Mouse (Mus musculus) ES-E14 (cell line): ENCODE data around the gene Iba57. TPM values are rescaled to one million over a fixed set of nuclear protein-coding genes. Genes with fewer than 3 reads are reported as not detected.

ENCODE experiments used
- DNase-seq: peaks from one replicate; pipeline ENCODE4 v3.0.0-alpha.2; 2013; ENCODE audit warnings: low read depth, low spot score
- H3K27ac ChIP-seq: 2 replicates; pipeline ENCODE4 v1.5.1; 2012; ENCODE audit warnings: low read depth, mild to moderate bottlenecking, low read length, moderate library complexity, mixed read lengths; ENCODE audit not compliant: poor library complexity, insufficient read depth, severe bottlenecking
- H3K36me3 ChIP-seq: 2 replicates; pipeline ENCODE4 v1.6.1; 2012; ENCODE audit warnings: mild to moderate bottlenecking, low read length, moderate library complexity, mixed read lengths; ENCODE audit not compliant: control insufficient read depth, poor library complexity, insufficient read depth, severe bottlenecking
- H3K4me1 ChIP-seq, 2 experiments: fragments of 150-350 bp in 1 of 2; sonication (generic) in 1 of 2; 2 replicates each; pipeline ENCODE4 v1.6.1; 2012; ENCODE audit warnings: low read length in 2 of 2, mild to moderate bottlenecking in 1 of 2, mixed read lengths in 1 of 2; ENCODE audit not compliant: control insufficient read depth in 2 of 2, insufficient read depth in 2 of 2, poor library complexity in 1 of 2
- H3K4me3 ChIP-seq, 2 experiments: fragments of 150-350 bp in 1 of 2; sonication (generic) in 1 of 2; 2 replicates each; pipeline ENCODE4 v1.5.1; 2012; ENCODE audit warnings: low read length in 2 of 2, low read depth in 1 of 2, mild to moderate bottlenecking in 1 of 2, mixed read lengths in 1 of 2; ENCODE audit not compliant: insufficient read depth in 1 of 2, poor library complexity in 1 of 2, severe bottlenecking in 1 of 2
- H3K9ac ChIP-seq: 2 replicates; pipeline ENCODE4 v1.6.1; 2012; ENCODE audit warnings: low read depth, mild to moderate bottlenecking, low read length, mixed read lengths; ENCODE audit not compliant: poor library complexity, insufficient read depth, severe bottlenecking
- H3K9me3 ChIP-seq: fragments of 150-350 bp; sonication (generic); 2 replicates; pipeline ENCODE4 v1.6.1; 2012; ENCODE audit warnings: low read depth, mild to moderate bottlenecking, low read length; ENCODE audit not compliant: control insufficient read depth, insufficient read depth
- CHD2 ChIP-seq: IDR thresholded peaks from 2 replicates; pipeline ENCODE4 v1.6.1; 2014; ENCODE audit warnings: mild to moderate bottlenecking, low read depth, low read length, inconsistent platforms
- HCFC1 ChIP-seq: IDR thresholded peaks from 2 replicates; pipeline ENCODE4 v1.6.1; 2012; ENCODE audit warnings: low read length, inconsistent platforms, borderline replicate concordance; ENCODE audit not compliant: insufficient read depth
- MAFK ChIP-seq: IDR thresholded peaks from 2 replicates; pipeline ENCODE4 v1.6.1; 2014; ENCODE audit warnings: mild to moderate bottlenecking, low read depth, low read length, inconsistent platforms; ENCODE audit not compliant: insufficient read depth
- ZC3H11A ChIP-seq: IDR thresholded peaks from 2 replicates; pipeline ENCODE4 v1.6.1; 2012; ENCODE audit warnings: low read depth, mild to moderate bottlenecking, inconsistent platforms, low read length, borderline replicate concordance
- ZNF384 ChIP-seq: IDR thresholded peaks from 2 replicates; pipeline ENCODE4 v1.6.1; 2012; ENCODE audit warnings: low read depth, low read length, inconsistent platforms
- in situ Hi-C, 2 experiments: fragments of 600-800 bp; cut with MboI; formaldehyde crosslinking; loops; one replicate each; pipeline ENCODE4 v1.15.1; 2025; ENCODE audit warnings: low sequenced_read_pairs in 2 of 2, inconsistent platforms in 1 of 2; ENCODE audit not compliant: unreplicated experiment in 2 of 2
- total RNA-seq: library from RNA; depleted of rRNA; stranded (reverse); fragments of 300-350 nt; gene quantifications from 2 replicates; pipeline ENCODE4 v1.2.3, GENCODE M21; 2012

The Iba57 gene
- total RNA-seq, 1 experiment = 4.7 TPM

GRCm38 (mm10) chr11:59176475-59176874, 12.9 kb upstream of the Iba57 start:
- peak overlapping the region; percentile 3; the same call in 1 of the 2 replicates for H3K9ac ChIP-seq
- no peaks in the 10 kb centered on the region for H3K9me3 ChIP-seq
- peaks cover 0 to 2% of the 10 kb centered on the region in 2 experiments; a peak in 1 of 4 replicates for H3K4me1 ChIP-seq
- DNase-seq = no peak
- no peaks in the 10 kb centered on the region for H3K36me3 ChIP-seq
- H3K4me3 ChIP-seq = peak overlapping the region; percentile 9 to 57; a peak in 3 of 4 replicates
- no peak overlapping the region for H3K27ac ChIP-seq
- in situ Hi-C loops = no loop called here
- TF ChIP-seq MAFK (no peak), HCFC1 (no peak), ZC3H11A (no peak), ZNF384 (no peak), CHD2 (no peak)

- Histone ChIP-seq H3K27ac (no peak overlapping the region), H3K9ac (no peak overlapping the region), H3K4me3 (no peak overlapping the region), H3K4me1 (peaks cover 0 to 2% of the 10 kb centered on the region in 2 experiments; a peak in 1 of 4 replicates), H3K36me3 (no peaks in the 10 kb centered on the region), H3K9me3 (no peaks in the 10 kb centered on the region)
- no peak for DNase-seq
- TF ChIP-seq HCFC1 (no peak), CHD2 (no peak), ZNF384 (no peak), MAFK (no peak), ZC3H11A (no peak)
- in situ Hi-C loops = no loop called here
These were observed 10.8 kb upstream of the Iba57 start for GRCm38 (mm10) chr11:59174189-59174838.

- Histone ChIP-seq H3K36me3 (no peaks in the 10 kb centered on the region), H3K27ac (no peak overlapping the region), H3K4me1 (no peaks in the 10 kb centered on the region; a peak in 1 of 4 replicates), H3K4me3 (no peak overlapping the region), H3K9ac (no peak overlapping the region), H3K9me3 (no peaks in the 10 kb centered on the region)
- no peak for DNase-seq
- in situ Hi-C loops = no loop called here
- TF ChIP-seq ZNF384 (no peak), ZC3H11A (no peak), HCFC1 (no peak), CHD2 (no peak), MAFK (no peak)
These were observed 7.0 kb upstream of the Iba57 start for GRCm38 (mm10) chr11:59170549-59170948.

- Histone ChIP-seq H3K36me3 (no peaks in the 10 kb centered on the region), H3K9ac (no peak overlapping the region)
These were observed 6.3 kb upstream of the Iba57 start for GRCm38 (mm10) chr11:59169807-59170206.

More at GRCm38 (mm10) chr11:59169807-59170206, 6.3 kb upstream of the Iba57 start:
- H3K4me1 ChIP-seq = no peaks in the 10 kb centered on the region; a peak in 1 of 4 replicates
- no peak overlapping the region for H3K4me3 ChIP-seq
- no peak for DNase-seq
- H3K27ac ChIP-seq = no peak overlapping the region
- in situ Hi-C loops = no loop called here
- no peaks in the 10 kb centered on the region for H3K9me3 ChIP-seq
- TF ChIP-seq CHD2 = no peak
- no peak for TF ChIP-seq HCFC1
- TF ChIP-seq ZC3H11A = no peak
- no peak for TF ChIP-seq MAFK
- TF ChIP-seq ZNF384 = no peak
